Mouse (Mus musculus): ENCODE data around the gene Nsmce4a.

Gene Nsmce4a

DNA sequence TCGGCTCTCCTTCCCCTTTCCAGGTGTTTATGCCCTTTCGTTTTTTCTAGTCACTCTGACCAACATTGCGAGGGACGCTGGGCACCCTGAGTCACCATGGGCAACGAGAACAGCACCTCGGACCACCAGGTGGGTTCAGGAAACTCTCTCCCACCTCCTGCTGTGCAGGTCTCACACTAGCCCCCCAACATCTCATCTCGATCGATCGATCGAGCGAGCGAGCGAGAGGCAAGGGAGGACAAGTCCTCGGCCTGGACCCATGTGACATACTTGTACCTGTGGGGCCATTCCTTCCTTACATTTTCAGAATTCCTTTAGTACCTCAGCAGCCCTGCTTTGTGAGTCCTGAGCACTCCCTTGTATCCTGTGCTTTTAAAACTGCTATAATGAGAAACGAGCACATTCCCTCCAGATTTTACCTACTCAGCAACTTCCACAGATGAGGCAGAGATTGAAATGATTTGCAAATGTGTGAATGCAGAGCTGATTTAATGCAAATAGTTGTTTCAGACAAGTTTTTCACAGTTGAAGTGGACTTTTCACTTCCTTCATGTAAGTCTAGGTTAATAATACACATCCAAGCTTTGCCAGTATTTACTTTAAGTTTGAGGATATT is 4.6 kb upstream of the Nsmce4a start, which contains the start of gene Tacc2:
TSS of gene Tacc2 (plus strand) at position 51 of the 616 bp plus-strand sequence.
- DNase-seq (ENCODE audit: low spot score) = no peak

GRCm38 (mm10) chr7:130576981-130577380 is 4.1 kb upstream of the Nsmce4a start:
- DNase-seq (ENCODE audit: low spot score) = peak; percentile 18

- DNase-seq (ENCODE audit: low spot score) = peak; percentile 48
These were observed 1.5 kb upstream of the Nsmce4a start for GRCm38 (mm10) chr7:130574211-130574991.

DNA sequence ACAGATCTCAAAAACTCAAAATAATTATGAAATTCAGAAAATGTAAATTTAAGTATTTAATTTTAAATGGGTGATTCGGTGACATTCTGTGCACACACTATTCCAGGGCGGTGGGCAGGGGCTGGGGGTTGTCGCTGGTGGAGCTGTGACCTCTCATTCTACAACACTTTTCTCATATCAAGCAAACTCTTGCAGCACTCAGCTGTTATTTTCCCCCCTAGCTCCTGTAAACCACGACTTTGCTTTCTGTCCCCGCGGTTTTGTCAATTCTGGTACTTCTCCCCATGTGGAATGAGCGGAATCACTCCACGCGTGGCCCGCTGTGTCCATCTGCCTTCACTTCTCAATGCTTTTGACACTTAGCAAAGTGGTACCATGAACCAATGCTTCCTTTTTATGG is 828 bp upstream of the Nsmce4a start:
- DNase-seq (ENCODE audit: low spot score) = no peak

- no peak for DNase-seq (ENCODE audit: low spot score)
These were observed 2.4 kb downstream of the Nsmce4a start for GRCm38 (mm10) chr7:130570472-130570871.

GRCm38 (mm10) chr7:130568783-130569436 is 4.0 kb downstream of the Nsmce4a start:
- DNase-seq (ENCODE audit: low spot score) = no peak

GRCm38 (mm10) chr7:130564596-130564995 is 8.3 kb downstream of the Nsmce4a start:
- no peak for DNase-seq (ENCODE audit: low spot score)

- no peak for DNase-seq (ENCODE audit: low spot score)
These were observed 9.0 kb downstream of the Nsmce4a start for GRCm38 (mm10) chr7:130563880-130564279.

GRCm38 (mm10) chr7:130563276-130563675 is 9.6 kb downstream of the Nsmce4a start:
- no peak for DNase-seq (ENCODE audit: low spot score)

DNA sequence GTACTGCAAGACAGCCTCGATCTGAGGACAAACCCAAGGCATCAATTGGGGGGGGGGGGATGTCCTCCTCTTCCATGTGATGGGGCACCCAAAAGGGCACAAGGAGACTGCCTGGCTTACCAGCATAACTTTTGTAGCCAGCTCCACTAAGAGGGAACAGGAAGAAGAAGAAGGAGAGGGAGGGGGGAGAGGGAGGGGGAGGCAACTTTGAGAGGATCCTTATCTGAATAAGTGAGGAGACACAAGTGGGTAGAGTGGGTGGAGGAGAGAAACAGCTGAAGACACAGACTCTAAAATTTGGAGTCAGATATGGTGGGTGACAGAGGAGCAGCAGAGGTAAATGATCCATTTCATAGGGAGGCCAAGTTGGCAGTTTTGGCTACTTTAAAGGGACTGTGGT is 12.0 kb downstream of the Nsmce4a start:
- no peak for DNase-seq (ENCODE audit: low spot score)

DNA sequence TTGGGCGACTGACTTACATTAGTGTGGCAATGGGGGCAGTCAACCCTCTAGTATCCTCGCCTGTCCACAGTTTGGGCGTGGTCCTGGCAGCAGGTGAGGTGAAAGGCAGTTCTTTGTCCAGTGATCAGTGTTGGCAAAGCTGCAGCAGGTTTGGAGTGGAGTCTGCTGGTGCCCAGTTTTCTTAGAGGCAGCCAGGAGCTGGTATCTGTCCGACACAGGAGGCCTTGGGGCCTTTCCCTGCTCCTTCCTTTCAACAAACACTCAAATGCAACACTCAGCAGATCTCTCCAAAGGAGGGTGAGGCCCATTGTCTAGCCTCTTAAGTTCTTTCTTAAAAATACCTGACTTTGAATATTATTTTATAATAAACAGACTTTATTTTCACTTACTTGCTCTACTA is 14.3 kb downstream of the Nsmce4a start:
- no peak for DNase-seq (ENCODE audit: low spot score)

GRCm38 (mm10) chr7:130555597-130555996 is 17.3 kb downstream of the Nsmce4a start:
- DNase-seq (ENCODE audit: low spot score) = no peak

- no peak for DNase-seq (ENCODE audit: low spot score)
These were observed 19.6 kb downstream of the Nsmce4a start for GRCm38 (mm10) chr7:130553321-130553720.

DNA sequence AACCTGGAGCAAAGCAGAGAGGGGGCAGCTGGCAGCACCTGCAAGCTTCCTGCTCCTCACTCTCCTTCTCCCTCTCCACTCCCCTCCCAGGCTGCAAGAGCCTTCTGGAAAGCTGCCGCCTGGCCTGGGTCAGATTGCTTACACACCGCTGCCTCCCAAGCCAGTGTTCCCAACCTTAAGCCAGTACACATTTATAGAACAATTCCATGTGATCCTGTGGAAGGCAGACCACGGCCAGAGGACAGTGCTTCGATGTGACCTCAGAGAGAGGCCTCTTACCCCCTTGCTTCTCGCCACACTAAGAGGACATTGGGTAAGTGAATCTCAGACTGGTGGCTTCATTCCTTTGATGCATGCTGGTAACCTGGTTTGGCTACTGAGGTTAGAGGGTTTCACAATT is 20.1 kb downstream of the Nsmce4a start:
- DNase-seq (ENCODE audit: low spot score) = no peak

- no peak for DNase-seq (ENCODE audit: low spot score)
These were observed 25.2 kb downstream of the Nsmce4a start for GRCm38 (mm10) chr7:130547635-130548175.

DNA sequence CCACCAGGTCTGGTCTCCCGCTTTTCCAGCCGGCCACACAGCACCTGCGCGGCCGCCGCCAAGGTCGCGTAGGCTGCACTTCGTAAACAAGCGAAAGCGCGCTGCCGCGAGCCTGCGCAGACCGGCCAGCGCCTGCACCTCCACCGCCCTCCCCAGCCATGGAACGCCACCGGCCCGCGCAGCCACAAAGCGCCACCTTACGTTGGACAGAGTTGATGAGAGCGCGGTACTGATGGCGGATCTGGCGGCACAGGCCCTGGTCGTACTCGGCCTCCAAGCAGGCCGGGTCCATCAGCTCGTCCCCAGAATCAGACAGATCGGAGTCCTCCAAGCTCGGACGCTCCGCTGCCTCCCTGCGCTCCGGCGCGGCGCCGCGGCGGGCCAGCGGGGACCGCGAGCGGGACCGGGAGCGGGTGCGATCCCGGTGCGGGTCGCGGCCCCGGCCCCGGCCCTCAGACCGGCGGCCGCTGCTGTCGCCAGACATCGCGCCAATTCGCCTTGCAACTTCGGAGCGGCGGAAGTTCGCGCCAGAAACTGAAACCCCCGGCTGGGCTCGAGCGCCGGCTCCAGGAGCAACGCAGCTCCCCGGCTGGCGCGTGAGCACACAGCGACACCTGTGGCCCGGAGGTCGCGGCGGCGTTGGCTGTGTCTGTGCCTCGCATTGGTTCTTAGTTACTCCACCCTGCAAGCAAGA is 26.0 kb downstream of the Nsmce4a start:
- DNase-seq (ENCODE audit: low spot score) = peak; percentile 91

DNA sequence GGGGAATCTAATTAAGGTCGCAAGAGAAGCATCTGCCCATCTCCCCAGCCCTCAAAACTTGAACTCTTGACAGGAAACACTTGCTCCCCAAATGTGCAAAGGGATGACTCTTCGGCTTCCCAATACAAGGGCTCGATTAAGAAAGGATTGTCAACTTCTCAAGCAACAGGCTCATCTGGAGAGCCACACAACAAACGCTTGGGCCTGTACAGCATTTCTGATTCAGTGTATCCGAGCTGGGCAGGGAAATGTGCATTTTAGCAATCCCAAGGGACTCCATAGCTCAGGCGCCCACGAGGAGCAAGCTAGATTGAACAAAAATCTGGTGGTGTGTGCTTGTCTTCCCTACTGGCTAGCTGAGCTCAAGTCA is 26.5 kb downstream of the Nsmce4a start:
- DNase-seq (ENCODE audit: low spot score) = no peak

GRCm38 (mm10) chr7:130545893-130546292 is 27.0 kb downstream of the Nsmce4a start:
- no peak for DNase-seq (ENCODE audit: low spot score)

DNA sequence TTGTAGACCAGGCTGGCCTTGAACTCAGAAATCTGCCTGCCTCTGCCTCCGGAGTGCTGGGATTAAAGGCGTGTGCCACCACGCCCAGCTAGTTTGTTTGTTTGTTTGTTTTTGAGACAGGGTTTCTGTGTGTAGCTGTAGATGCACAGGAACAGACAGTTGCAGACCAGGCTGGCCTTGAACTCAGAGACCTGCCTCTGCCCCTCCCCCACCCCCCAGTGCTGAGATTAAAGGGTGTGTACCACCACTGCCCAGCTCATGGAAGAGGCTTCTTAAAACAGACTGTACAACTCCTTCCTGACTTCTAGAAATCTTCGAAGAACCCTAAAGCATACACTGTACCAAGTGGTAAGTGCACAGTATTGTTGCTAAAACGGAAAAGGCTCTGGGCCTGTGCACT is 27.5 kb downstream of the Nsmce4a start:
- DNase-seq (ENCODE audit: low spot score) = no peak

DNA sequence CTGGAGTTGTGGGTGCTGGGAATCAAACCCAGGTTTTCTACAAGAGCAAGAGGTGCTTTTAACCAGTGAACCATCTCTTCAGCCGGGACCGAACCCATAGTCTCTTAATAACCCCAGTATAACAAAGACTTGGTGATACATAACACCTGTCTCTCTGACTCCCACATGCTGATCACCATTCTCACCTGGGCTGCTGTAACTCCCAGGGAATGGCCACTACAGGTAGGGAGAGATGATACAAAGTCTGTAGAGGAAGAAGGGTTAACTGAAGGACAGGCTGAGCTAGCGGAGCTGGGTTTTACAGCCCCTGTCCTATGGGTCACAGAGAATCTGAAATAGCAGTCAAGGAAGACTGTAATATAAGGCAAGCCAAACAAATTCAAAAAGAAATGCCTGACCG is 29.7 kb downstream of the Nsmce4a start:
- no peak for DNase-seq (ENCODE audit: low spot score)

- DNase-seq (ENCODE audit: low spot score) = no peak
These were observed 32.7 kb downstream of the Nsmce4a start for GRCm38 (mm10) chr7:130540176-130540575.

GRCm38 (mm10) chr7:130537068-130537467 is 35.9 kb downstream of the Nsmce4a start:
- no peak for DNase-seq (ENCODE audit: low spot score)
